Mouse (Mus musculus) embryonic facial prominence, embryonic 15.5 days (tissue): ENCODE results near the gene Hist2h2aa2. TPM values are rescaled to one million over a fixed set of nuclear protein-coding genes. Genes with fewer than 3 reads are reported as not detected.
"Not testable (repeated sequence)": the region's sequence is repeated elsewhere in the genome, so short reads cannot be mapped to it uniquely, and the experiment has no call there.

Source experiments
- ATAC-seq: fragments of 200-750 bp; cut with Nextera tagmentation; 2 replicates; pipeline ENCODE4 v1.8.0; 2017; ENCODE audit warnings: low read depth, moderate TSS enrichment; ENCODE audit not compliant: insufficient number of reproducible peaks, low FRiP score, low TSS enrichment
- H3K27ac ChIP-seq: fragments of 300-500 bp; sonication (generic); replicated peaks from 2 replicates; pipeline ENCODE4 v1.5.1; 2015; ENCODE audit warnings: mild to moderate bottlenecking, inconsistent platforms
- H3K27me3 ChIP-seq: fragments of 300-500 bp; sonication (generic); 2 replicates; pipeline ENCODE4 v1.6.1; 2015; ENCODE audit warnings: inconsistent platforms
- H3K36me3 ChIP-seq: fragments of 300-500 bp; sonication (generic); 2 replicates; pipeline ENCODE4 v1.6.1; 2015; ENCODE audit warnings: mild to moderate bottlenecking, inconsistent platforms
- H3K4me1 ChIP-seq: fragments of 300-500 bp; sonication (generic); 2 replicates; pipeline ENCODE4 v1.6.1; 2015; ENCODE audit warnings: inconsistent platforms
- H3K4me2 ChIP-seq: fragments of 300-500 bp; sonication (generic); replicated peaks from 2 replicates; pipeline ENCODE4 v1.6.1; 2015; ENCODE audit warnings: mild to moderate bottlenecking, inconsistent platforms
- H3K4me3 ChIP-seq: fragments of 300-500 bp; sonication (generic); replicated peaks from 2 replicates; pipeline ENCODE4 v1.5.1; 2015; ENCODE audit warnings: mild to moderate bottlenecking, inconsistent platforms
- H3K9ac ChIP-seq: fragments of 300-500 bp; sonication (generic); 2 replicates; pipeline ENCODE4 v1.6.1; 2015; ENCODE audit warnings: inconsistent platforms
- H3K9me3 ChIP-seq: fragments of 300-500 bp; sonication (generic); replicated peaks from 2 replicates; pipeline ENCODE4 v1.6.1; 2016; ENCODE audit warnings: inconsistent platforms
- WGBS: fragments of 180-500 bp; shearing (Covaris S2); methylation state at CpG from one replicate; pipeline ENCODE4 v1.1.7; 2015; 5-methylcytosine and 5-hydroxymethylcytosine counted together
- polyA plus RNA-seq: library from polyadenylated mRNA; unstranded; fragments of >200 nt; fragmentation: Nextera tagmentation; extraction: Ambion mirVana; gene quantifications from 2 replicates; pipeline ENCODE4 v1.2.1, GENCODE M21; 2015

Gene Hist2h2aa2
- polyA plus RNA-seq, 1 experiment from 2014 or later: 76.7 TPM

GRCm38 (mm10) chr3:96245003-96245886 is 5.2 kb upstream of the Hist2h2aa2 start, which contains the start of gene Hist2h2aa1:
Gene Hist2h2aa1 (plus strand): TSS chr3:96245497.
- 0% methylated on average over 21 of the region's 88 CpGs for WGBS
- peaks cover 31% of the 10 kb centered on the region for H3K4me1 ChIP-seq

GRCm38 (mm10) chr3:96243921-96244572 is 4.0 kb upstream of the Hist2h2aa2 start:
- Histone ChIP-seq H3K4me2 (peak overlapping the region; percentile 60), H3K27me3 (no peaks in the 10 kb centered on the region), H3K9me3 (no peaks in the 10 kb centered on the region), H3K36me3 (no peaks in the 10 kb centered on the region), H3K27ac (peak overlapping the region; percentile 99), H3K4me3 (peak overlapping the region; percentile 54), H3K4me1 (peaks cover 30% of the 10 kb centered on the region), H3K9ac (0 out of 2 replicates have a peak overlapping the region, but pooled peaks have one; percentile 64)
- no peak for ATAC-seq
- WGBS: 75% methylated on average over 7 of the region's 7 CpGs

More at GRCm38 (mm10) chr3:96245003-96245886, 5.2 kb upstream of the Hist2h2aa2 start, which contains the start of gene Hist2h2aa1:
- peak within 1 kb of the TSS; percentile 54 for H3K4me3 ChIP-seq
- H3K4me2 ChIP-seq: peak within 1 kb of the TSS; percentile 60
- not testable (repeated sequence) for H3K27me3 ChIP-seq, H3K36me3 ChIP-seq, H3K9me3 ChIP-seq
- peak within 1 kb of the TSS; percentile 64 for H3K9ac ChIP-seq
- H3K27ac ChIP-seq: peak within 1 kb of the TSS; percentile 99
- peak; percentile 88 for ATAC-seq

GRCm38 (mm10) chr3:96240799-96241197 is 722 bp upstream of the Hist2h2aa2 start:
- no peaks in the 10 kb centered on the region for H3K27me3 ChIP-seq
- ATAC-seq: no peak
- no peaks in the 10 kb centered on the region for H3K9me3 ChIP-seq
- H3K9ac ChIP-seq: peak overlapping the region; percentile 18; the same call in 1 of the 2 replicates
- H3K36me3 ChIP-seq: no peaks in the 10 kb centered on the region
- H3K4me1 ChIP-seq: peaks cover 34% of the 10 kb centered on the region
- 76% methylated on average over 9 of the region's 9 CpGs for WGBS
- peak overlapping the region; percentile 32 for H3K4me3 ChIP-seq
- H3K27ac ChIP-seq: peak overlapping the region; percentile 91
- H3K4me2 ChIP-seq: peak overlapping the region; percentile 39

DNA sequence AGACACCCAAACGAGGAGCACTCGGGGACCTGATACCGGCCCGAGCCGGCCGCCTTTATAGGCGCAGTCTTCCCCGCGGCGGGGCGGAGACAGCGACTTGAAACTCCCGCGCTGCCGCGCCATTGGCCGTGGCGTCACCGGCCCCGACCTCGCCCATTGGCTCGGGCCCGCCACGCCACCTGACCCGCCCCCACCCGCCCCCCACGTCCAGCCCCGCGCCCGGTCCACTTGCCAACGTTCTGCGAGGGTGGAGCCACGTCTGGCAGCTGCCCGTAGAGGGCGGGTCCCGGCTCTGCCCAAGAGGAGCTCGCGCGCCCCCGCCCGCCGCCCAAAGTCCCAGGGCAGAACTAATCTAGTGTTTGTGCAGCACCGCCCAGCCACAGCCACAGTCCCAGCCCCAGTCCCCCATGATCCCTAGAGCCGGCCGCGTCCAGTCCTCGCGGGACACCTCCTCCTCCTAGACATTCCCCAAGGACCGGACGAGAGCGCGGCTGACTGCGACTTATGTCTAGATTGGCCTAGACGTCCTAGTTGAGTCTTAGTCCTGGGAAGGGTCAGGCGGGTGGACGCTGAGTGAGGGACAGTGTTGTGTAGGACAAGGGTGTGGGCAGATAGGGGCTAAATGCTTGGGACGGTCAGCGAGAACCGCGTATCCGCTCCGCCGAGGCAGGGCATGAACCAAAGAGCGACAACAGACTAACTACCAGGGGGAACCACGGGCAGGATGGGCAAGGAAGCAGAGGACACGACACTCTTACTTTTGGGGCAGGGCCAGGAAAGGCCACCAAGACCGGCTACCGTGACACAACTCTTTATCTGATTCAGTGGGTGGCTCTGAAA is 902 bp downstream of the Hist2h2aa2 start, which contains the start of gene Hist2h3c2:
TSS of gene Hist2h3c2 (minus strand) at position 174 of the 840 bp plus-strand sequence.
- H3K4me3 ChIP-seq: peak within 1 kb of the TSS; percentile 45
- H3K4me1 ChIP-seq: peaks cover 29% of the 10 kb centered on the region
- peak within 1 kb of the TSS; percentile 44 for H3K9ac ChIP-seq
- H3K36me3 ChIP-seq, H3K27me3 ChIP-seq, H3K9me3 ChIP-seq: not testable (repeated sequence)
- WGBS: 0% methylated on average over 14 of the region's 68 CpGs
- ATAC-seq: peak; percentile 92
- H3K27ac ChIP-seq: peak within 1 kb of the TSS; percentile 84
- H3K4me2 ChIP-seq: peak within 1 kb of the TSS; percentile 50

DNA sequence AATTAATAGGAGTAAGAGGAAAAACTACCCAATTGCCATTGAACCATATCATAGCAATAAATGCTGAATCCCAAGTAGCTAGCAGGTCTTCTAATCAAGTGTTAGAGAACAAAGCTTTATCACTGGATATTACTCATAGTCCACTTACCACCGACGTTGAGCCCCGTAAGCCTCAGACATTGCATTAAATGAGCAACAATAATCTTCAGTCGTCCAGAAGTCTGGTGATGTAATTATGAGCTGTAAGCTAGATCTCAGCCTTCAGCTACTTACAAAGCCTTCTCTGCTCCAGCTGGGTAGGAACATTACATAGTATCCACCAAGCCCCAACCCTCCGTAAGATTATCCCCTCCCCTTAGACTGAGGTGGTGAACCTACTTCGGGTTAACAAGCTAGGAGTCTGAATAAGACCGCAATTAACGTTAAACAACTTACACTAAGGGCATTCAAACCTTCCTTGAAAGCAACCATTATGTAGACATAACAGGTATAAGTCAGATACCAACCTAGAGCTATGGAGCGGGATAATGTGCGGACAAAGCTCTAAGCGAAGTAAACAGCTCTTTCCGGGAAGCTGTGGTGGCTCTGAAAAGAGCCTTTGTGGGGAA is 2.1 kb downstream of the Hist2h2aa2 start:
- Histone ChIP-seq H3K4me3 (peak overlapping the region; percentile 45), H3K9me3 (no peaks in the 10 kb centered on the region), H3K27me3 (no peaks in the 10 kb centered on the region), H3K36me3 (no peaks in the 10 kb centered on the region), H3K9ac (peak overlapping the region; percentile 44), H3K27ac (peak overlapping the region; percentile 80), H3K4me1 (peaks cover 25% of the 10 kb centered on the region), H3K4me2 (peak overlapping the region; percentile 50)
- 1% methylated on average over 12 of the region's 12 CpGs for WGBS
- ATAC-seq: no peak

GRCm38 (mm10) chr3:96237335-96237903 is 2.7 kb downstream of the Hist2h2aa2 start:
- H3K27me3 ChIP-seq: no peaks in the 10 kb centered on the region
- H3K4me3 ChIP-seq: peak overlapping the region; percentile 45
- 12% methylated on average over 7 of the region's 7 CpGs for WGBS
- peak overlapping the region; percentile 50 for H3K4me2 ChIP-seq
- no peaks in the 10 kb centered on the region for H3K36me3 ChIP-seq
- H3K4me1 ChIP-seq: peaks cover 21% of the 10 kb centered on the region
- peak overlapping the region; percentile 44 for H3K9ac ChIP-seq
- H3K9me3 ChIP-seq: no peaks in the 10 kb centered on the region
- no peak for ATAC-seq
- peak overlapping the region; percentile 65 for H3K27ac ChIP-seq

DNA sequence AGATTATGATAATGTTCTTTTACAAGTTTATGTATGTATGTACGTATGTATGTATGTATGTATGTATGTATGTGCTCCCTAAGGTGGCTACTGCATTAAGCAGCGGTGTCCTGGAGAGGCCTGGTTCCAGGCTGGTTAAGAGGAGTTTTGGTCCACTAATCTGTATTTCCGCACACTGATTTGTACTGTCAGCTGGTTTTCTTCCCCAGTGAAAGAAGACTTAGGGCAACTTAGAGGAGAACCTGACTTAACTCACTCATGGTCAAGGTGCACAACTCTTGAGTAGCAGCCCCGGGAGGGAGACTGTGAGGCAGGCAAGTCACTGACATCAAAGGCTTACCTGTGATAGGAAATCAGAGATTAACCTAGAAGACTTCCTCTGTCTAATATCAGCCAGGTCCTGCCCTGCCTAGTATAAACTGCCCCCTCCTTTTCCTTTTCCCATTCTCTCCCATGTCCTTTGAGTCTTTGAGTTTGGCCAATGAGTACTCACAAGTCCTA is 3.2 kb downstream of the Hist2h2aa2 start:
- WGBS: 70% methylated on average over 4 of the region's 4 CpGs
- H3K4me2 ChIP-seq: peak overlapping the region; percentile 50
- peaks cover 19% of the 10 kb centered on the region for H3K4me1 ChIP-seq
- no peak for ATAC-seq
- peak overlapping the region; percentile 45 for H3K4me3 ChIP-seq
- H3K27me3 ChIP-seq: no peaks in the 10 kb centered on the region
- H3K27ac ChIP-seq: no peak overlapping the region
- H3K9ac ChIP-seq: peak overlapping the region; percentile 44; the same call in 1 of the 2 replicates
- no peaks in the 10 kb centered on the region for H3K9me3 ChIP-seq
- no peaks in the 10 kb centered on the region for H3K36me3 ChIP-seq

GRCm38 (mm10) chr3:96235836-96236235 is 4.2 kb downstream of the Hist2h2aa2 start:
- Histone ChIP-seq H3K27me3 (no peaks in the 10 kb centered on the region), H3K4me1 (peaks cover 16% of the 10 kb centered on the region), H3K9ac (no peak overlapping the region), H3K27ac (no peak overlapping the region), H3K4me2 (no peak overlapping the region), H3K4me3 (no peak overlapping the region), H3K36me3 (no peaks in the 10 kb centered on the region), H3K9me3 (no peaks in the 10 kb centered on the region)
- WGBS: 53% methylated on average over 3 of the region's 3 CpGs
- ATAC-seq: no peak

DNA sequence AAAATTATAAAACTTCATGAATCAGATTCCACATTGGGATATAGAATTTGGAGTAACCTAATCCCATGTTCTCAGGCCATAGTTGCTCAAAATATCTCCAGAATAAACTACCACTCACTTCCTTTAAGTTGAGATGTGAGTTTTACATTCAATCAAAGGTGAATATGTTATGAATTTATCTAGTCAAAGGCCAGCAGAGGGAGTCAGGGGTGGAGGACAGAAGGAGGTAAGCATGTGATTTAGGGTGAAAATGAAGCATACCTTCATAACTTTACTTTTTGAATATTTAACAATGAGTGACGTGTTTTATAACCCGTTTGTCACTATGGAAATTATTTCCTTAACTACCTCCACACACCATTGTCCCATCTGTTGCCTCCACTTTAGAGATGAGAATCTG is 5.2 kb downstream of the Hist2h2aa2 start:
- Histone ChIP-seq H3K36me3 (no peaks in the 10 kb centered on the region), H3K4me2 (no peak overlapping the region), H3K27me3 (no peaks in the 10 kb centered on the region), H3K9me3 (no peaks in the 10 kb centered on the region), H3K27ac (no peak overlapping the region), H3K9ac (no peak overlapping the region), H3K4me1 (peaks cover 14% of the 10 kb centered on the region), H3K4me3 (no peak overlapping the region)
- ATAC-seq: no peak
- WGBS: 92% methylated on average over 2 of the region's 2 CpGs

GRCm38 (mm10) chr3:96231758-96232120 is 8.3 kb downstream of the Hist2h2aa2 start:
- Histone ChIP-seq H3K27ac (no peak overlapping the region), H3K9me3 (no peaks in the 10 kb centered on the region), H3K4me1 (0 out of 2 replicates have a peak, but pooled peaks cover 3% of the 10 kb centered on the region), H3K36me3 (no peaks in the 10 kb centered on the region), H3K4me2 (no peak overlapping the region), H3K27me3 (no peaks in the 10 kb centered on the region), H3K4me3 (no peak overlapping the region), H3K9ac (no peak overlapping the region)
- no peak for ATAC-seq
- WGBS: 54% methylated on average over 2 of the region's 2 CpGs
